ENCODE assay signal across 24 mouse cellular contexts in genomic region chr17:31503936-31504335, GRCm38 (mm10).
"Had no signal": no experiment of that assay in that cellular context is flagged by ENCODE, and none has a peak within 500 bp of the region (broad histone marks: within the 10 kb centered on the region; RNA-seq: fewer than 3 reads in every experiment).

No protein-coding gene starts in this region.

- H3K4me2 ChIP-seq: limb, embryonic 13.5 days; liver, embryonic 12.5 days; liver, embryonic 15.5 days; lung, embryonic 15.5 days; midbrain, embryonic 12.5 days; neural tube, embryonic 13.5 days; stomach, embryonic 15.5 days had no signal

- H3K4me3 ChIP-seq: layer of hippocampus, adult 2 months; limb, embryonic 10.5 days; limb, embryonic 13.5 days; liver, embryonic 12.5 days; liver, embryonic 15.5 days; lung, embryonic 15.5 days; midbrain, embryonic 12.5 days; myocyte; neural tube, embryonic 13.5 days; stomach, embryonic 15.5 days had no signal

- H3K27me3 ChIP-seq: limb, embryonic 13.5 days; liver, embryonic 12.5 days; liver, embryonic 15.5 days; lung, embryonic 15.5 days; midbrain, embryonic 12.5 days; neural tube, embryonic 13.5 days; stomach, embryonic 15.5 days had no signal

- H3K9me3 ChIP-seq: limb, embryonic 10.5 days; limb, embryonic 13.5 days; liver, embryonic 12.5 days; liver, embryonic 15.5 days; lung, embryonic 15.5 days; midbrain, embryonic 12.5 days; neural tube, embryonic 13.5 days; stomach, embryonic 15.5 days had no signal

- H3K27ac ChIP-seq: limb, embryonic 10.5 days; limb, embryonic 13.5 days; liver, embryonic 15.5 days; lung, embryonic 15.5 days; midbrain, embryonic 12.5 days; stomach, embryonic 15.5 days had no signal

- DNase-seq: kidney, adult 2 months; kidney, postnatal 25 days; layer of hippocampus, adult 9-11 months; layer of hippocampus, postnatal 36 days; liver; lung, adult 18-20 months; lung, postnatal 14 days; lung, postnatal 4 days; right cerebral cortex, postnatal 25 days; spleen, adult 18-20 months; thymus, adult 18-20 months; thymus, postnatal 36 days had no signal

- ATAC-seq: intestine, postnatal 0 days; liver, embryonic 12.5 days; midbrain, embryonic 16.5 days had no signal

- H3K9ac ChIP-seq: limb, embryonic 13.5 days; liver, embryonic 12.5 days; liver, embryonic 15.5 days; lung, embryonic 15.5 days; midbrain, embryonic 12.5 days; stomach, embryonic 15.5 days had no signal

- H3K4me1 ChIP-seq: limb, embryonic 10.5 days; limb, embryonic 13.5 days; lung, embryonic 15.5 days; stomach, embryonic 15.5 days had no signal
